Mouse (Mus musculus): ENCODE results near the gene Fam163b. TPM values are rescaled to one million over a fixed set of nuclear protein-coding genes. Genes with fewer than 3 reads are reported as not detected.

The Fam163b gene
- polyA plus RNA-seq, 1 experiment from 2014 or later: 0.09 TPM

GRCm38 (mm10) chr2:27070247-27070813, 72.0 kb downstream of the Fam163b start:
- no peak overlapping the region for H3K27ac ChIP-seq (ENCODE audit: low read depth, low read length)

GRCm38 (mm10) chr2:27069646-27070045, 72.6 kb downstream of the Fam163b start:
- 62% methylated on average over 3 of the region's 3 CpGs for WGBS

More at GRCm38 (mm10) chr2:27070247-27070813, 72.0 kb downstream of the Fam163b start:
- H3K4me3 ChIP-seq (ENCODE audit: low read depth, low read length): no peak overlapping the region
- WGBS: 71% methylated on average over 2 of the region's 2 CpGs
- H3K4me2 ChIP-seq (ENCODE audit: low read depth, low read length, severe bottlenecking): no peak overlapping the region
- H3K9ac ChIP-seq (ENCODE audit: low read length): no peak overlapping the region
- no peaks in the 10 kb centered on the region for H3K4me1 ChIP-seq (replicated peaks; ENCODE audit: control insufficient read depth, insufficient read depth, low read length)
- no peaks in the 10 kb centered on the region for H3K27me3 ChIP-seq (ENCODE audit: control insufficient read depth, insufficient read depth, low read length)
- DNase-seq (ENCODE audit: low spot score) (no peak), ATAC-seq (replicated peaks; ENCODE audit: low FRiP score) (no peak)
- no peaks in the 10 kb centered on the region for H3K36me3 ChIP-seq (ENCODE audit: control insufficient read depth, insufficient read depth, low read length)
- H3K9me3 ChIP-seq (ENCODE audit: control insufficient read depth, low read length): no peaks in the 10 kb centered on the region

GRCm38 (mm10) chr2:27067996-27068395, 74.3 kb downstream of the Fam163b start:
- Histone ChIP-seq H3K4me3 (ENCODE audit: low read depth, low read length) (no peak overlapping the region), H3K36me3 (ENCODE audit: control insufficient read depth, insufficient read depth, low read length) (no peaks in the 10 kb centered on the region), H3K27ac (ENCODE audit: low read depth, low read length) (no peak overlapping the region), H3K4me2 (ENCODE audit: low read depth, low read length, severe bottlenecking) (no peak overlapping the region), H3K27me3 (ENCODE audit: control insufficient read depth, insufficient read depth, low read length) (no peaks in the 10 kb centered on the region), H3K9ac (ENCODE audit: low read length) (no peak overlapping the region), H3K9me3 (ENCODE audit: control insufficient read depth, low read length) (no peaks in the 10 kb centered on the region), H3K4me1 (replicated peaks; ENCODE audit: control insufficient read depth, insufficient read depth, low read length) (no peaks in the 10 kb centered on the region)
- DNase-seq (ENCODE audit: low spot score) (no peak), ATAC-seq (replicated peaks; ENCODE audit: low FRiP score) (no peak)
- WGBS: 60% methylated on average over 2 of the region's 2 CpGs

More at GRCm38 (mm10) chr2:27069646-27070045, 72.6 kb downstream of the Fam163b start:
- Histone ChIP-seq H3K9me3 (ENCODE audit: control insufficient read depth, low read length) (no peaks in the 10 kb centered on the region), H3K27ac (ENCODE audit: low read depth, low read length) (no peak overlapping the region), H3K4me3 (ENCODE audit: low read depth, low read length) (no peak overlapping the region), H3K4me1 (replicated peaks; ENCODE audit: control insufficient read depth, insufficient read depth, low read length) (no peaks in the 10 kb centered on the region), H3K27me3 (ENCODE audit: control insufficient read depth, insufficient read depth, low read length) (no peaks in the 10 kb centered on the region), H3K4me2 (ENCODE audit: low read depth, low read length, severe bottlenecking) (no peak overlapping the region), H3K9ac (ENCODE audit: low read length) (no peak overlapping the region), H3K36me3 (ENCODE audit: control insufficient read depth, insufficient read depth, low read length) (no peaks in the 10 kb centered on the region)
- DNase-seq (ENCODE audit: low spot score) (no peak), ATAC-seq (replicated peaks; ENCODE audit: low FRiP score) (no peak)

GRCm38 (mm10) chr2:27067124-27067523, 75.2 kb downstream of the Fam163b start:
- no peak overlapping the region for H3K4me2 ChIP-seq (ENCODE audit: low read depth, low read length, severe bottlenecking)
- ATAC-seq (replicated peaks; ENCODE audit: low FRiP score) (no peak), DNase-seq (ENCODE audit: low spot score) (no peak)
- H3K27ac ChIP-seq (ENCODE audit: low read depth, low read length): no peak overlapping the region
- H3K9me3 ChIP-seq (ENCODE audit: control insufficient read depth, low read length): no peaks in the 10 kb centered on the region
- 72% methylated on average over 2 of the region's 2 CpGs for WGBS
- H3K36me3 ChIP-seq (ENCODE audit: control insufficient read depth, insufficient read depth, low read length): no peaks in the 10 kb centered on the region
- H3K9ac ChIP-seq (ENCODE audit: low read length): no peak overlapping the region
- H3K27me3 ChIP-seq (ENCODE audit: control insufficient read depth, insufficient read depth, low read length): no peaks in the 10 kb centered on the region
- H3K4me1 ChIP-seq (replicated peaks; ENCODE audit: control insufficient read depth, insufficient read depth, low read length): no peaks in the 10 kb centered on the region
- no peak overlapping the region for H3K4me3 ChIP-seq (ENCODE audit: low read depth, low read length)

Other genes with a start within 250 kb of the Fam163b start
- 15.6 and 15.7 TPM in 2 replicates for gene Surf6, start 239.6 kb downstream of the Fam163b start, polyA plus RNA-seq (2014; fragmentation: Nextera tagmentation; extraction: Ambion mirVana)
- gene Med22, start 231.8 kb downstream of the Fam163b start, polyA plus RNA-seq (2014; fragmentation: Nextera tagmentation; extraction: Ambion mirVana): 112 and 120 TPM in 2 replicates
- 647 and 668 TPM in 2 replicates for gene Rpl7a, start 231.7 kb downstream of the Fam163b start, polyA plus RNA-seq (2014; fragmentation: Nextera tagmentation; extraction: Ambion mirVana)
- gene Surf2, start 226.1 kb downstream of the Fam163b start, polyA plus RNA-seq (2014; fragmentation: Nextera tagmentation; extraction: Ambion mirVana): 43.6 and 44.5 TPM in 2 replicates
- gene Surf1, start 226.0 kb downstream of the Fam163b start, polyA plus RNA-seq (2014; fragmentation: Nextera tagmentation; extraction: Ambion mirVana): 44.1 and 44.6 TPM in 2 replicates
- gene Surf4, start 208.6 kb downstream of the Fam163b start, polyA plus RNA-seq (2014; fragmentation: Nextera tagmentation; extraction: Ambion mirVana): 144 and 152 TPM in 2 replicates
- gene Stkld1, start 208.4 kb downstream of the Fam163b start, polyA plus RNA-seq (2014; fragmentation: Nextera tagmentation; extraction: Ambion mirVana): 0.11 TPM in 1 of 2 replicates, not detected in the other
- gene Rexo4, start 178.1 kb downstream of the Fam163b start, polyA plus RNA-seq (2014; fragmentation: Nextera tagmentation; extraction: Ambion mirVana): 53.9 and 57.1 TPM in 2 replicates
- gene Adamts13, start 169.1 kb downstream of the Fam163b start, polyA plus RNA-seq (2014; fragmentation: Nextera tagmentation; extraction: Ambion mirVana): 0.08 TPM in 1 of 2 replicates, not detected in the other
- 103 and 109 TPM in 2 replicates for gene Cacfd1, start 132.6 kb downstream of the Fam163b start, polyA plus RNA-seq (2014; fragmentation: Nextera tagmentation; extraction: Ambion mirVana)
- 1.3 and 2.2 TPM in 2 replicates for gene Slc2a6, start 114.5 kb downstream of the Fam163b start, polyA plus RNA-seq (2014; fragmentation: Nextera tagmentation; extraction: Ambion mirVana)
- gene Mymk, start 70.3 kb downstream of the Fam163b start, polyA plus RNA-seq (2014; fragmentation: Nextera tagmentation; extraction: Ambion mirVana): not detected in 2 replicates
- 4.0 and 4.4 TPM in 2 replicates for gene Adamtsl2, start 63.1 kb downstream of the Fam163b start, polyA plus RNA-seq (2014; fragmentation: Nextera tagmentation; extraction: Ambion mirVana)
- gene Dbh, start 22.7 kb upstream of the Fam163b start, polyA plus RNA-seq (2014; fragmentation: Nextera tagmentation; extraction: Ambion mirVana): not detected in 2 replicates
- 3.2 and 6.0 TPM in 2 replicates for gene Sardh, start 105.8 kb upstream of the Fam163b start, polyA plus RNA-seq (2014; fragmentation: Nextera tagmentation; extraction: Ambion mirVana)